Mouse (Mus musculus): ENCODE results near the gene Fpr1. TPM values are rescaled to one million over a fixed set of nuclear protein-coding genes. Genes with fewer than 3 reads are reported as not detected.

Gene Fpr1
- total RNA-seq, 2 experiments from 2014 or later = not detected

Small RNA genes within 50 kb of the gene (microRNA-seq; reads per million reads assigned to microRNA genes)
- gene Gm25927 (0 reads per million in 2 experiments), gene Mir125a (30,810 to 31,772 reads per million in 2 experiments), gene Mir99b (10,262 to 12,945 reads per million in 2 experiments), gene Mirlet7e (0 reads per million in 2 experiments)

Other genes with a start within 250 kb of the Fpr1 start
- not detected for gene Vmn2r90, start 180.2 kb downstream of the Fpr1 start, total RNA-seq (2021)
- 10 to 100 TPM; 81.6 to 81.8 TPM for gene Spaca6, start 56.8 kb downstream of the Fpr1 start, total RNA-seq (2021)
- gene Has1, start 28.7 kb downstream of the Fpr1 start, total RNA-seq (2021) = 1 to 10 TPM in 1 of 2 experiments, under 1 TPM in 1; 0.67 to 1.4 TPM
- not detected for gene Fpr2, start 3.9 kb upstream of the Fpr1 start, total RNA-seq (2021)
- gene Fpr3, start 3.9 kb upstream of the Fpr1 start, total RNA-seq (2021) = not detected
- not detected for gene Fpr-rs4, start 137.8 kb upstream of the Fpr1 start, total RNA-seq (2021)
- not detected for gene Vmn2r124, start 165.5 kb upstream of the Fpr1 start, total RNA-seq (2021)
- not detected for gene Vmn2r91, start 201.1 kb upstream of the Fpr1 start, total RNA-seq (2021)